Mouse (Mus musculus) v-Abl transformed pro-B cells (cell line): ENCODE measurements at regions not wholly inside any gene's neighbourhood (a gene's known extent, or its start where the extent isn't known, plus 50 kb on each side); places are given as distances from the start of the nearest gene placed in this dataset.

Source experiments
- in situ Hi-C, 2 experiments: fragments of 400-800 bp; cut with MboI; formaldehyde crosslinking; loops; one replicate each; pipeline ENCODE4 v1.15.1; 2025; ENCODE audit not compliant: unreplicated experiment in 2 of 2

DNA sequence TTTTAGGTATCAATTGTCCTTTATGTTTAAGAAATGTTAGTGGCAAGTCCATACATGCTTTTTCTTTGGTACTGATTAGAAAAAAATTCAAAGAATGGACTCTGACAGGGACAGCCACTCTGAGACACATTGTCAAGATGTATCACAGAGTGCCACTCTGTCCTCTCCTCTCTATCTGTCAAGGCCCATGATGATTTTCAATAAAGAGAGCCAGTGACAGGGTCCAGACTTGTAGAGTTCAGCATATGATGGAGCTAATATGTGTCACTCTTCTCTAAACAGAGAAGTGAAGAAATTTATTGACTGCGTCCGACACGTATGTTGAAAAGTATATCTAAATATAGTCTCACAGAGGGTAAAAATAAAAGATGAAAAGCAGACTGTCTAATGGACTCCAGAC lies 672.2 kb upstream of the 4930452B06Rik start:
- in situ Hi-C loops, result no loop called here

DNA sequence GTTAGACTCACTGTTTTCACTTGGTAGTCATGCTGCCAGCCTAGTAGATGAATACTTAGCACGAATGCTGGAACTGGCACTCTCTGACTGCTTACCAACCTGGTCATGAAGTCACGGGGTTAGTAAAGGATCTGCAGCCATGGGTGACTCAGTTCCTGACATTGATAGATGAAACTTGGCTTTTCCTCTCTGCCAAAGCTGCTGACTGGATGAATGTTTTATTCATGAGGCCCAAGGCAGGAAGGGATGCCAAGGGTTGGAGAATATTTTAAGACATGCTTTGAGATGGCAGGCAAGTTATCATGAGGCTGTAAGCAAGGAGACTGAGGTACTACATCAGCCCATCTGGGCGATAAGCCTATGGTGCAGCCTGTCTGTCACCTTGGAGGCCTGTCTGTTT lies 671.1 kb upstream of the 4930452B06Rik start:
- in situ Hi-C loops, result no loop called here

DNA sequence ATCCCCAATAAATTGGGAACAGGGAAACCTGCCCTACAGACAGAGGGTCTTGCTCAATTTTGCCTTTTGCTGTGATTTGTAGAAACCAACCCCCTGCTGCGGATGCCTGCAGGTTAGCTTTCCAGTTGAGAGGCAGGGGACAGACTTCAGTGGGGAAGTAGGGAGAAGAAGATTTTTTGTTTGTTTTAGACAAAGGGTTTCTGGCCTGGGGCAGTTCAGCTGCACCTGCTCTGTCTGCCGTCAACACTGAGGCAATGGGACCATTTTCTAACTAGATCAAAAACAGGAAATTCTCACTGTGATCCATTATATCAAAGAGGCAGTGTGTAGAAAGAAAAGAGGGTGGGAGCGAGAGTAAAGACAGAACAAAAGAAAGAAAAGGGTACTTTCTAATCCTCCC lies 665.6 kb upstream of the 4930452B06Rik start:
- in situ Hi-C loops, result no loop called here

DNA sequence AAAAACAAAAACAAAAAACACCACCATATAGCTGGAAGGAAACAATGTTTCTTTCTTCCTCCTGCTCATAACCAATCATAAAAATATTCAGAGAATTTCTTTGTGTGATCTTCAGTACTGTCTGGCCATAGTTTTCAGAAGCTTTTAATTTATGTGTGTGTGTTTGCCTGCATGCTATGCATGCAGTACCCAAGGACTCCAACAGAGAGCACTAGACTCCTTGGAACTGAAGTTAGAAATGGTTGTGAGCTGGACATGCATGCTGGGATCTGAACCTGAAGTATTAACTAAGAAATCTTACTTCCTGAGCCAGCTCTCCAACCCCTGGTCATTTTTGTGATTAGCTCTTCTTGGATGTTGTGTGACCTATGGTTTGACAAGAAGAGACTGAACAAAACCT lies 664.7 kb upstream of the 4930452B06Rik start:
- in situ Hi-C loops, result no loop called here

DNA sequence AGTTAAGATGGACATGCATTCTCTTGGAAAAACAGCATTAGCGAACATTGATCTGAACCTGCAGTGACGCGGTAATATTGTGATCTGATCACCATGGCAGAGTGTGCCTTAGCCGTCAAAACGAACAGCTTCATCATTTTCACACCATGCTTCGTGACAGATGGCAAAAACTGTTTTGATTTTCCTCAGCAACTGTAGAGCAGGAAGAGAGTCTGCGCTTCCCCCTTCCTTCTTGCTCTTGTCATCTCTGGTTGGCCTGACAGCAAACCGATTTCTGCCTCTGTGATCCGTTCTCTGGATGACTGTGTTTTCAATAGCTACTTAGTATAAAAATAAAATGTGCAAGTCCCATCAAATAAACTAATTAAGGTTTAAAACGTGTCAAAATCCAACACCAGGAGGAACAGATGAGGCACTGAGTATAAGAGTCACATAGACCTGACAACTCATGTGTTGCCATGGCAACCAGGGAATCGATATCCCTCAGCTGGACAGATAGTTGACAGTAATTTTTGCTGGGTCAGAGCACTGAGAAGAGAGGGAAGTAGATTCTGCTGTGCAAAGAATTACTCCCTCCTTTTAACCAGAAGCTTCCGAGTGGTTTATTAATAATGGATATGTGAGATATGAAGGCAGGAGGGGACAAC lies 663.9 kb upstream of the 4930452B06Rik start:
- in situ Hi-C loops, result no loop called here

DNA sequence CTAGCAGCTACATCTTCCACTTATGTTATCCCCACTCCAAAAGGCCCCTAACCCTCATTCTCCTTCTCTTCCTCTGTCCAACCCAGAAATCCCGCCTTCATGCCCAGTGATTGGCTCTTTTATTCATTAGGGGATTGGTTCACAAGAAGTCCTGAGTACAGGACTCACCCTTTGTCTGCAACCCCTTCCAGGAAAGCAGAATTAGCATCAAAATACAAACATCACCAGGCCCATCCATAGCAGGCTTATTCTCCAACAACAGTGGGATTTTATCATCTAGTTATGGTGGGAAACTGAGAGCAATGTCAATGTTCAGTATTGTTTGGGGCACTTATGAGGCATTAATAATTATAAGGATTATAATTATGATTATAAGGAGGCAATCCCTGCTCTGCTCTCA lies 661.3 kb upstream of the 4930452B06Rik start:
- in situ Hi-C loops, result no loop called here

DNA sequence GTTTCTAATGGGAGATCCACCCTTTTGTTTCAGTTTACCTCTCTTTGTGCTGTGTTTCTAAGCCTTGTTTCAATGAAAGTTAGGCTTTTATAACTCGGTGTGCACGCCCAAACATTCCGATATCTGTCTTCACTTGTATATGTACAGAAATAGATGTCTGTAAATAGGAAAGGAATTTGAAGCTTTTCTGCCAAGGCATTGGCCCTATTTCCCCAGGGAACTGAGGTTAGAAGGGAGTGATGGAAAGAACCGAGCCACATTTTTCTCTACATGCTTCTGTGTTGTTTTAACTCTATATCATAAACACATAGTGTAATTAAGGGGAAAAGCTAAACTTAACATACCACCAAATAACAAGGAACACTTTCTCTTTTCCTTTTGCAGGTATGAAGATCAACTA lies 653.8 kb upstream of the 4930452B06Rik start:
- in situ Hi-C loops, result no loop called here

DNA sequence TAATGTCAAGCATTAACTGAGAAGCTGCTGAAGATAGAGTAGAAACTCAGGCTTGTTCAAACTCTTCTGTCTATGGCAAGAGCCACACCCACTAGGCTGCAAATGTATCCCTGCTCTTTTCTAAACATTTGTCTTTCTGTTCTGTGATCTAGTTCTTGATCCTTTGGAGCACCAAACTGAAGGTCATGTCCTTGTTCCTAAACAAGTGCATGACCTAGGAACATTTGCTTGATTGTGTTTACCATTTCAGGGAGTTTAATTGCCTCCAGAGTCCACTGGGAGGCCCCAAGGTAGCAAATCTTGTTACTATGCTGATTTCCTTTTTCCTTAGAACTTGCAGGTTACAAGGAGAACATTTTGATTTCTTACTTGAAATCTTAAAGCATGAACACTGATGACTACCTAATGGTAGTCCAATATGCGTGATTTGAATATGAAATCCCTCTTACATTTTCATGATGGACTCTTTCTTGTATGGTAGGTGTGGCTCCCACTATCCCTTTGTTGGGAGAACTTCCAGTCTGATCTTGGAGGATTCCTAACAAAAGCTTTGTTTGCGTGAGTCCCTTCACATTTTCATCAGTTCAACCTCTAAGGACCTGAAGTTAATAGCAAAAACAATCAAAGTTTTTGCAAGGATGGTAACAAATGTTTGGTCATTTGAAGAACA lies 652.9 kb upstream of the 4930452B06Rik start:
- in situ Hi-C loops, result no loop called here

DNA sequence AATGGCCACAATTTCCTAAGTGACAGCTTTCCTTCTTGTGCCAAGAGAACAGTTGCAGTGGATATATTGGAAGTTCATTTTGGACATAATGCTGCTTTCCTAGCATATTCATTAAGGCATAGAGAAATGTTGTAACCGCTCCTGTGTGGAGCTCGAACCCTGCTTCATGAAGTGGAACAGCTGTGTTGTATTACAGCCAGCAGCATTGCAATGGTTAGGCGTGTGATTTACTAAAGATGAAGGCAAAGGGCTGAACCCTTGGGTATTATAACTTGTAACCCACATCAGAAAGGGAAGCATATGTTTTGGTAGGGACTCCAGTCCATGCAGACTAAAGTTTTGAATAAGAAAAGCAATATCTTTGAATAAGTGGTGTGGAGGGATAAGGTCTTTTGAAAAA lies 649.2 kb upstream of the 4930452B06Rik start:
- in situ Hi-C loops, result no loop called here

DNA sequence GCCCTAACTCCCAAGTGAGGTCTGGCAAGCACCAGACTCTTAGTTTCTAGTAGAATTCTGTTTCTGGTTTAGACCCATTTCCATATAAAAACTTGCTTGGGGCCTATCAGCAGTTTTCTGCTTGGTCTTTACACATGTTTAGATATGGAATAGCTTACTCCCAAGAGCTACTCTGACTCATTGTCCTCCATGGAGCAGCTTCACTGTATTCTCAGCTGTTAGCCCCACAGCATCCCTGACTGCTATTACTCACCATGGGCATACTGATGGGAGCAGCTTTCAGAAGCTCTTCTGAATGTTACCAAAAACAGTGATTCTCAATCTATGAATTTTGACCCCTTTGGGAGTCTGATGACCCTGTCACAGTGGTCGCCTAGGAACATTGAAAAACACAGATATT lies 630.1 kb upstream of the 4930452B06Rik start:
- in situ Hi-C loops, result no loop called here

DNA sequence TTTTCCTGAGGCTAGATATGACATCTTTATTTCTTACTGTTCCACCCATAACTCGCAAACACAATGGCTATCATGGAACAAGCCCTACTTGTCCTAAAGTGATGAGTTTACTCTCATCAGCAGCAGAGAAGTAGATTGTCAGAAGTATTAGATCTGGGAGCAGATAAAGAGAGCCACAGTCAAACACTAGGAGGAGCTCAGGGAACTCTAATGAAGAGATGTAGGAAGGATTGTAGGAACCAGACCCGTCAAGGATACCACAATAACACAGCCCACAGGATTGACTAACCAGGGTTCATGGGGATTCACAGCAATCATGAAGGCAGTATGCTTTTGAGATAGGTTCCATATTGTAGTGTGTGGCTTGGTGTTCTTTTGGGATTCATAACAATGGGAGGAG lies 628.5 kb upstream of the 4930452B06Rik start:
- in situ Hi-C loops, result no loop called here

DNA sequence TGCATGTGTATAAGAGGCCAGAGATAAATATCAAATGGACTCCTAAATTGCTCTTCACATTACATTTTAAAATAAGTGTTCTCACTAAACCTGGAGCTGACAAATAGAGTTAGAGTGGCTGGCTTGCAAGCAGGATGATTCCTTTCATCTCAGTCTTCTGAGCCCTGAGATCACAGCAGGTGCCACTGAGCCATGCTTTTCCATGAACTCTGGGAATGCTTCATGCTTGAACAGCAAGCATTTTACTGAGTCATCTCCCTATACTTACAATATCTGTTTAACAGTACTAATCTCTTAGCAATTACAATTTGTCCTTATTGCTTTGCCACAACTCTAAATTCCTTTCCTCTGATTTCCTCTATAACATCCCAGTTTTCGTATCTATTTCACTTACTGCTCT lies 622.1 kb upstream of the 4930452B06Rik start:
- in situ Hi-C loops, result loop anchor here in 1 of 2 experiments (10.0 kb wide), 1 partner anchor 57 kb away; no protein-coding TSS in a partner anchor

DNA sequence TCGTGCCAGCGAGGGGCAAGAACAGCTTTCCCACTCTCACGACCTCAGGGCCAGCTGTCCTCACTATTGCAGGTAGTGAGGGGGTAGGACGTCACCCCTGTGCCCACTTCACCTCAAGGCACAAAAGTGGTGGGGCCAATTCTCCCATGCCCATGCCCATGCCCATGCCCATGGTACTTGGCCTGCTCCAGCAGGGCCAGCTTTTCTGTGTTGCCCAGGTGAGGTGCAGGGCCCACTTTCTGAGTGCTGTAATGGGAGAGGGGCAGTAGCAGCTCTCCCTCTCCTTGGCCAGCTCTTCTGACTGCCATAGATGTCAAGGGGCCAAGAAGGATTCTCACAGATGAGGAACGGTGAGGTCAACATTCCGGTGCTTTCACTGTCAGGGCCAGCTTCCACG lies 619.6 kb upstream of the 4930452B06Rik start:
- in situ Hi-C loops, result loop anchor here in 1 of 2 experiments (10.0 kb wide), 1 partner anchor 59 kb away; no protein-coding TSS in a partner anchor

DNA sequence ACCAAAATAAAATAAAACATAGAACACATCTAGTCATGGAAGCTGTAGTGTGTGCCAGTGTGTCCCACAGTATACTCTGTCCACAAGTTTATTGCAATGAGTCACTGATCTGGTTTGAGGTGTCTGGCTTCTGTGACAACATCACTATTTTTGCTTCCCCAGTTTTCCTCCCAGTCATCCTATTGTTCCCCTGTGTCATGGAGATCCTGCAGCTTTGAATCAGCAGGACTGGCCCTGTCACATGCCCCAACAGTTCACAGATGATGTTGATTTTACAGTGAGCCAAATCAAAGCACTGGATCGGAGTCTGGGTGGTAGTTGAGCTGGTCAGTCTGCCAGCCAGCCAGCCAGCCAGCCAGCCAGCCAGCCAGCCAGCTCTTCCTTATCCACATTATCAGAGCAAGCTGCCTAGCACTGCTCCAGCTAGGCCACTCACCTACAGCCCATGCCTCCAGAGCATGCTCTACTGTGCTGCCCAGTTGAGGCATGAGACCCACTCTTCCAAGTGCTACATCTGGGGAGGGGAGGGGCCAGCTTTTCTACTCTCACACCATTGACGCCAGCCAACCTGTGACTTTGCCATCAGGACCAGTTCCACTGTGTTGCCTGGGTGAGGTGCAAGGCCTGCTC lies 619.1 kb upstream of the 4930452B06Rik start:
- in situ Hi-C loops, result loop anchor here in 1 of 2 experiments (10.0 kb wide), 1 partner anchor 60 kb away; no protein-coding TSS in a partner anchor

DNA sequence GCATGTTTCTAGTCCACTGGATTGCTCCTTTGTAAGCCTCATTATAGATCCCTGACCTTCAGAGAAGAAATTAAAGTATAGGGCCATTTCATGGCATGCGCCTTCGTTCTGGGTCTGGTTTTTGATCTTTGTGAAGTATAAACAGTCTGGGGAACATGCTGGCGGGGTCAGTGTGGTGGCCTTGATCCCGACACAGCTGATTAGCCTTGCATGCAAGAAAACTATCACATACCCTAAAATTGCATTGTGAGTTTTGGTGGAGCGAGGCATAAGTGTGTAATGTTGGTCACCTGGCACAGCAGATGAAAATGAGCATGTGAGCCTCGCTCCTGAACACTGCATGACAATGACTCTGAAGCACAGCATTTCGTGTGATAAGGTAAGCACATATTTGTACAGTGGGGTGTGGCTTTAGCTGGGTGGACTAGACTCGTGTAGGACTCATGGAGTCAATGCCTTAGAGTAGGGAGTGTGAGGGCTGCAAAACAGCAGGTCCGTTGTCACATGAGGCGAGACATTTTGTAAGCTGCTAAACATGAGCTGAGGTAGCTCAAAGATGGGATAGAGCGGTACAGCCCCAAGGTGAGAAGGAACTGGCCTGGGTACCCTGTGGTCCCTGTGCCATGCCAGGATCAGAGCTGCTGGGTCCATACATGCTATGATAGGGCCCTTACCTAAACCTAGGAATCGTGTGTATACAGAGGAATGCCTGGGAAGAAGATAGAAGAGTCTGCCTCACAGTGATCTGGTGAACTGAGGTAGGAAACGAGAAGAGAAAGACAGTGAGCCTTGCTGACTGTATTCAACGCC lies 601.4 kb upstream of the 4930452B06Rik start:
- in situ Hi-C loops, result no loop called here

DNA sequence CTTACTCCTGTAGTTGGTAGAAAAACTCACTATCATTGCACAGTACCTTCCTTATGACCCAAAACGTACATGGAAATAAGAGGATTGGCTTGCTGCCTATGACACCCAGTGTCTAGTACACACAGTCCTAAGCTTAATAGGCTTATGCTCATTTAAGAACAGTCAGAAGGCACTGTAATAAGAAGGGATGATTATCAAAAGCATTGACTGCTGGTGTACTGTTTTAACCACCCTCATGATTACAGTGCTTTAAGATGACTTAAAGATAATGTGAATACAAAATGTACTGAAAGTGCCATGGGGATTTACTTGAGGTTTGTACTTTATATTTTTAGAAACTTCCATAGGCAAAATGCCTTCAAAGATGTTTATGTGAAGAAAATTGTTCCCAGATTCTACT lies 586.0 kb upstream of the 4930452B06Rik start:
- in situ Hi-C loops, result no loop called here

DNA sequence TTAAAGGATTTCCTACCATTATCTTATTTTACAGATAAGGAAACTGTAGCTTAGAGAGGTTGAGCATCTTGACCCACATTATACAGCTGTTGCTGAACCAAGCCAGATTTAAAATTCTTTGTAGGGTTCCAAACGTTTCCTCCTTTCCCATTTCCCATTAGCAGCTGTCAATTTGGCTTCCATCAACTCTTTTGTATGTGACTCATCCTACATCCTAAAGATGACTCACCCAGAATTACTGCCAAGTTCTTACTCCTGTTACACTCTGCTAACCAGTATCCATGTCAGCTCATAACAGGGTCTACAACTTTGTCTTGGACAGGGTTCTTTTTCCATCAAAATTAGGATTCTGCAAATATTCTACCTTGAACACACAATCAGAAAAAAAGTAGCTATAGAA lies 579.2 kb upstream of the 4930452B06Rik start:
- in situ Hi-C loops, result no loop called here

DNA sequence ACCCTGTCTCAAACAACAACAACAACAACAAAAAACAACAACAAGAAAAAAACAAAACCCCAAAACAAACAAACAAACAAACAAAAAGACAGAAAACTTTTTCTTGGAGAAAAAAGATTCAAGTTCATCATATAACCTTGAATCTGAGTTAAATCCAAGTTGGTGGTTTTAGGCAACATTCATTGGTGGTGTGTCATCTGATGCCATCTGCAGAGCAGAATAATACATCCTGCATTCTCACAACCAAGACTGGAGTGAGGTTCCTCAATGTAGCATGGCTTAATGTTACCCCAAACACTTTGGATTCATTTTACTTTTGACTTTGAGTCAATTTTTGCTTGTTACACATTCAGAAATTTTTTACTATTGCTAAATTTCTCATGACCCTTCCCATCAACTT lies 577.3 kb upstream of the 4930452B06Rik start:
- in situ Hi-C loops, result no loop called here

DNA sequence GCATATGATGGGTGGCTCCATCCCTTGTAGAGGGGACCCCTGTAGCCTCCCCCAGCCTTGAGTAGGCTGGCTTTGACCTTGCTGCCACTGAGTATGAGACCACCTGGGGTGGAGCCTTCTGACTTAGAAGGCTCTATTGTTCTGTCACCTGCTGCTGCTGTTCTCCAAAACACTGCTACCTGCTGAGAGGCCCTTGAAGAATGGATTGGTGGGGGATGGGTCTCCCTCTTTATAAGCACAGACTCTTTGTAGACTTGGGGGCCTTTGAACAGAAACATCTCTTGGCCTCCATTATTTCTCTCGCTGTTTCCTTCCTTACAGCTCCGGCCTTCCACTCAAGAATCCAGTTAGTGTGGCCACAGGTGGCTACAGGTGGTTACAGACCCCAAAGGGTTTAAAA lies 576.1 kb upstream of the 4930452B06Rik start:
- in situ Hi-C loops, result no loop called here

DNA sequence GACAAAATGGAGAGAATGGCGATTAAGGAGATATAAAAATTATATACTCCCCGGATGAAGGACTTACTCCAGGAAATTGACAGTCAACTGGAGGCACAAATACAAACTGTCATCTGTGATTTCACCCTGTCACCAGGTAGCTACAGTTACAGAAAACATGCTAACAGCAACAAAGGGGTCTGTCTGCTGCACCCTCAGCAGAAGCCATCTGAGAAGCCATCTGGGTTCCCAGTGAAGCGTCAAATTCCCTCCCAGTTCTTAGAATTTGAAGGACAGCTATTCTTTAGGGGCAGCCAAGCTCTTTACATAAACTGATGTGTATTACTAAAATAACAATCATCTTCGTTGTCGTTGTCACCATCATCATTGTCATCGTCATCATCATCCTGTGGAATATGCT lies 561.6 kb upstream of the 4930452B06Rik start:
- in situ Hi-C loops, result no loop called here

DNA sequence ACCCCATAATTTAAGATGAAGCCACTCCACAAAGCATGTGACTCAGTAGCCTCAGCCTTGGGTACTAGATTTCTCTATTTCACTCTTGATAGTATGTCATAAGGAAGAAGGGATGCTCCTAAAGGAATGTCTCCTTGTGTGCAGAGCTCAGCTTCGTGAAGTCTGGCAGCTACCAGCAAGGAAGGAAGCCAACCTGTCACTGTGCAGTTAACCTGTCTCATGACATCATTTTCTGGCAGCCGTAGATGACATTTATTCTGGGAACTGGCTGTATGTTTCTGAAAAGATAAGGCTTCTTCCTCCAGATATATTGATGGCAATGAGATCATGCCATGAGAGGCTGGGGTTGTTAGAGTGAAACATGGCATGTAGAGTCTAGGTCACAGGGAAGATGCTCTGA lies 534.2 kb upstream of the 4930452B06Rik start:
- in situ Hi-C loops, result no loop called here
